Mouse (Mus musculus): ENCODE results near the gene Agpat4.

Agpat4 gene

GRCm38 (mm10) chr17:12195604-12196003 lies 77.1 kb downstream of the Agpat4 start:
- POLR2A ChIA-PET, result interaction anchor here in 3 of 4 experiments (0.6 to 8.2 kb wide), 43 partner anchors 8 to 151 kb away, joined by 3 to 59 read pairs (median 6); partner anchors contain the start of genes Agpat4 (in 2 of the 3) and Map3k4 (in 1 of the 3)
- CTCF ChIA-PET, result interaction anchor here in 2 of 4 experiments (0.7 to 1.3 kb wide), 2 partner anchors 10 to 15 kb away, joined by 3 read pairs; no protein-coding TSS in a partner anchor

GRCm38 (mm10) chr17:12199933-12200332 lies 81.4 kb downstream of the Agpat4 start:
- CTCF ChIA-PET, result no interaction called here
- POLR2A ChIA-PET, result interaction anchor here in 2 of 4 experiments (1.0 to 8.2 kb wide), 8 partner anchors 9 to 155 kb away, joined by 3 to 59 read pairs (median 6); partner anchors contain the start of gene Agpat4 (in 2 of the 2)

GRCm38 (mm10) chr17:12201086-12201485 lies 82.6 kb downstream of the Agpat4 start:
- POLR2A ChIA-PET, result interaction anchor here in 2 of 4 experiments (0.6 to 8.2 kb wide), 11 partner anchors 8 to 156 kb away, joined by 3 to 59 read pairs (median 4); partner anchors contain the start of gene Agpat4 (in 2 of the 2)
- CTCF ChIA-PET, result no interaction called here

DNA sequence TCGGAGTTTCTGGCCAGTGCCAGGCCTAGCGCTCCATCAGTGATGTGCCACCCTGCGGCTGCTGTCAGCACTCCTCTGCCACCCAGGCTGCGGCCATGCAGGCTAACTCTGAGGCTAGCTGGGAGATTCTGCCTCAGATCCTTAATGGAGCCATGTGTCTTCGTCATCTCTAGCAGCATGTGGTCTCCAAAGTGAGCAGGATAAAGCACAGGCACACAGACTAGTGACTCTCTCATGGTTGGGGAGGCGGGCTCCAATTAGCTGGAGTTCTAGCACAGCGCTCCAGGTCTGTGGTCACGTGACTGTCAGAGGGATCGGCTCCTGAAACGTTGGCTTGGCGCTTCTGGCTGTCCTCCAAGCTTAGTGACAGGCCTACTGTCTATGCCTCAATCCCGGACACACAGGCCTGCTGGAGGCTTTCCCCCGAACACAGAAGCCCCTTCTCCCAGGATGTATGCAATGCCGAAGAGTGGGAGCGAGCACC lies 85.0 kb downstream of the Agpat4 start:
- ChIA-PET CTCF (interaction anchor here in 2 of 4 experiments (0.6 to 1.1 kb wide), 3 partner anchors 9 to 164 kb away, joined by 3 to 4 read pairs (median 3); no protein-coding TSS in a partner anchor), POLR2A (interaction anchor here in 3 of 4 experiments (1.0 to 4.8 kb wide), 12 partner anchors 8 to 132 kb away, joined by 3 to 40 read pairs (median 5); partner anchors contain the start of gene Agpat4 (in 1 of the 3))

- CTCF ChIA-PET, result interaction anchor here in 1 of 4 experiments (0.6 to 1.1 kb wide), 3 partner anchors 10 to 163 kb away, joined by 3 to 6 read pairs (median 4); no protein-coding TSS in a partner anchor
- POLR2A ChIA-PET, result interaction anchor here in 3 of 4 experiments (0.5 to 4.8 kb wide), 20 partner anchors 8 to 131 kb away, joined by 3 to 40 read pairs (median 4); partner anchors contain the start of gene Agpat4 (in 2 of the 3)
Observed at GRCm38 (mm10) chr17:12204246-12204645, 85.7 kb downstream of the Agpat4 start.

DNA sequence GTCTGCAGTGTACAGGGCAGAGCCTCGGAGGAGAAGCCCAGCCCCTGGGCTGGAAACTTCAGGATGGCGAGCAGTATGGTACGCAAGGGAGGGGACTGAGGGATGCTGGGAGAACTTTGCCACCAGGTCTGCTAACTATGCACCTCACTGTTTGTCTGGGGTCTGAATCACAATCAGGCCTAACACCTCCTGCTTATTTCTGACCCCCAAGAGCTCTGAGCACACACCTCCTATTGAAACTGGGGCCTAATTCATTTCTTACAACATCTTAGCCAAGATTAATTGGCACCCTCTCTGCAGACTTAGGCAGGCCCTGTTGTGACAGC lies 86.1 kb downstream of the Agpat4 start:
- POLR2A ChIA-PET, result interaction anchor here in 3 of 4 experiments (0.5 to 4.8 kb wide), 20 partner anchors 8 to 131 kb away, joined by 3 to 40 read pairs (median 4); partner anchors contain the start of gene Agpat4 (in 1 of the 3)
- CTCF ChIA-PET, result interaction anchor here in 1 of 4 experiments (0.6 to 1.1 kb wide), 3 partner anchors 9 to 163 kb away, joined by 3 to 6 read pairs (median 4); no protein-coding TSS in a partner anchor

DNA sequence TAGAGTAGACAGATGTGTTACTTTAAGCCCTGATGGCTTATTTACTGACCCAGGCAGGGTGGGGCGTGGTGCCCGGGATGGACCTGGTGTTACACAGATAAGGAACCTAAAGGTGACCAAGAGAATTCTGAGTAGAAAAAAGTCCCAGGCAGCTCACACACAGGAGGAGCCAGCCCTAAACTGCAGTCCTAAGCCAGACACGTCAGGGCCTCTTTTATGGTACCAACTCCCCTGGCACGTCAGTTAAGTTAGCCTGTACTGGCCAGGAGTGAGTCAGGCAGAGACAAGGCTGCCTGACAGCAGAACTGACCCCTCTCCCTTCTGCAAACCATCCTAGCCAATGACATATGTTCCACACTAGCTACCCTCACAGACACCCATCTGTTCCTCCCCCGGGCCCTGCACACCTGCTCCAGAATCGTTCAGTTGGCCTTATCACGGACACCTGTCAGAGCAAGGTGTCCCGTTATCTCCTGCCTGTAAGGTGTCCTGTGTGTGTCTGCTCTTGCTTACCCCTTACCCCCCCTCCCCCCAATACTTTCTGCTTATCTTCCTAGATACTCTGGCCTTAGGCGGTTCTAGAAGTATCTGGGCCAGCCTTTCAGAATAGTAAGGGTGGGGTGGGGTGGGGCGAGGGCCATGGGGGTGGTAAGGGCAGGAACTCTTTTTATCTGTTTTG lies 86.7 kb downstream of the Agpat4 start:
- POLR2A ChIA-PET, result interaction anchor here in 3 of 4 experiments (1.0 to 4.8 kb wide), 14 partner anchors 10 to 103 kb away, joined by 3 to 40 read pairs (median 4); partner anchors contain the start of gene Agpat4 (in 1 of the 3)
- CTCF ChIA-PET, result no interaction called here

DNA sequence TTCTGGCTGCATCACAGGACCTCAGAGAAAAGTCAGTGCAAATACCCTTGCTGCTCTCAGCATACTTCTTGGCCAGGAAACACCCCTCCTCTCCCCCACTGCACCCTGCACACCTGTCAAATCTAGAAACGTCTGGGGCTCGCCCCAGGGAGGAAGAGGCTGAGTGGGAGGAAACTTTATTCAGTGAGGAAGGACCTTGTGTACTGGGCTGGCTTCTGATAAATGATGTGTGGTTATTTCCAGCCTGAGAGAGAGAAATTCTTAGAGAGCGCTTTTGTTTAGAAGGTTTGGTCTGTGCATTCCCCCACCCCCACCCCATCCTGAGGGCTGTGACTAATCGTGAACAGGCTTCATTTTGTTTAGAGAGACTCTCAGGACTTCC lies 87.2 kb downstream of the Agpat4 start:
- POLR2A ChIA-PET, result interaction anchor here in 2 of 4 experiments (1.0 to 4.8 kb wide), 10 partner anchors 11 to 100 kb away, joined by 3 to 40 read pairs (median 4); partner anchors contain the start of gene Agpat4 (in 1 of the 2)
- CTCF ChIA-PET, result interaction anchor here in 2 of 4 experiments (0.6 to 0.9 kb wide), 4 partner anchors 10 to 176 kb away, joined by 3 to 7 read pairs (median 4); no protein-coding TSS in a partner anchor

DNA sequence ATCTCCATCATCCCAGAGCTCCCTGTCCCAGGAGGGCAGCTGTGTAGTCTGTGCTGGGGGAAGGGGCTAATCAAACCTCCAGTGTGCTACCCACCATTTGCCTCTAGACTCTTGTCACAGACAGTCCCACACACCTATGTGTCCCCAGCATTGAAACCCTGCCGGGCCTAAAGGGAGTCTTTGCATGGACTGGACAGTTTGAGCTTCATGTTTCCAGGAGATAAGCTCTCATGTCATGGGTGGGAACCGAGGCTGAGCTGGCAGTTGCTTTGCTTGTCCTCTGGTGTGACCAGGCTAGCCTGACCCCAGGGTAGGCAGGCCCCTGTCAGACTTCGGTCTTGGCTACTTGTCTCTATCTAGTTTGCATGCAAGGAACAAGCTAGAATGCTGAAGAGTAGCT lies 87.7 kb downstream of the Agpat4 start:
- POLR2A ChIA-PET, result interaction anchor here in 3 of 4 experiments (0.6 to 4.8 kb wide), 14 partner anchors 10 to 438 kb away, joined by 3 to 40 read pairs (median 4); no protein-coding TSS in a partner anchor
- CTCF ChIA-PET, result interaction anchor here in 2 of 4 experiments (0.6 to 0.9 kb wide), 7 partner anchors 11 to 177 kb away, joined by 3 to 11 read pairs (median 3); no protein-coding TSS in a partner anchor

DNA sequence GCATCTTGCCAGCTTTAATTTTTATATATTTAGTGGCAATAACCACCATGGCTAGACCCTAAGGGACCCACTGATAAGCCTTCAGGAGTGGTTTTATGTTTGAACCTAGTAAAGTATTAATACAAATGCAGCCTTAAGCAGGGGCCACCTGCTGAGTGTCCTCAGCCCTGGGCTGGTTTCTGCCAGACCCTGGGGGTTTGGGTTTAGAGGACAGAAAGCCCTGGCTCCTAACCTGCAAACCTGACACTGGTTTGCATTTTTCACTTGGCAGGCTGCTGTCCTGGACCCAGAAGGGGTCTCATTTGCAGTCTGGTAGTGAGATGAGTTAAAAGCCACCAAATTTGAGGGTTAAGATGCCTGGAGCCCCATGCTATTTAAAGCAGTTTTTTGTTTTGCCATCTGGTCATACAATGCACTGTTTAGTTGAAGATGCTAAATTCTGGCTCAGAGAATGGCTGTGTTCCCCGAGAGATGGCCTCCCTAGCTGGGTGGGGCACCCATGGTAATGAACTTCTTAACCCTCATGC lies 88.6 kb downstream of the Agpat4 start:
- ChIA-PET POLR2A (interaction anchor here in 3 of 4 experiments (0.6 to 4.8 kb wide), 12 partner anchors 10 to 160 kb away, joined by 3 to 40 read pairs (median 4); no protein-coding TSS in a partner anchor), CTCF (interaction anchor here in 1 of 4 experiments (0.9 to 1.9 kb wide), 3 partner anchors 94 to 170 kb away, joined by 3 to 10 read pairs (median 4); no protein-coding TSS in a partner anchor)

DNA sequence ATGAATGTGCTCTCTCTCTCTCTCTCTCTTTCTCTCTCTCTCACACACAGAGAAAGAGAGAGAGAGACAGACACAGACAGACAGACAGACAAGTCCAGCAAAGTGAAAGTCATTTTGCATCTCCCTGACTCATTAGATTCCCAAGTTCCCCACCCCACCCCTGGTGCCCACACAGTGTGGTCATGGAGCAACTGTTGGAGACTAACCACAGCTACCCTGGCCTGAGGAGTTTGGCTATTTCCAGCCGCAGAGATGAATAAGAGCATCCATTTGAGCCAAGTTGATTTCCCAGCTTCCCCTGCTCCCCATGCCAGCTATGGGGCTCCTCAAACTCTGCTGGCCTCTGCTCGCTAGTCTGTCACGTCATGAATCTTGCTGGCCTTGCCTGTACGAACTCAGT lies 91.0 kb downstream of the Agpat4 start:
- POLR2A ChIA-PET, result interaction anchor here in 3 of 4 experiments (0.6 to 2.0 kb wide), 12 partner anchors 8 to 181 kb away, joined by 3 to 16 read pairs (median 4); partner anchors contain the start of gene Agpat4 (in 1 of the 3)
- CTCF ChIA-PET, result interaction anchor here in 1 of 4 experiments (1.8 kb wide), 2 partner anchors 106 to 170 kb away, joined by 4 to 12 read pairs; no protein-coding TSS in a partner anchor

DNA sequence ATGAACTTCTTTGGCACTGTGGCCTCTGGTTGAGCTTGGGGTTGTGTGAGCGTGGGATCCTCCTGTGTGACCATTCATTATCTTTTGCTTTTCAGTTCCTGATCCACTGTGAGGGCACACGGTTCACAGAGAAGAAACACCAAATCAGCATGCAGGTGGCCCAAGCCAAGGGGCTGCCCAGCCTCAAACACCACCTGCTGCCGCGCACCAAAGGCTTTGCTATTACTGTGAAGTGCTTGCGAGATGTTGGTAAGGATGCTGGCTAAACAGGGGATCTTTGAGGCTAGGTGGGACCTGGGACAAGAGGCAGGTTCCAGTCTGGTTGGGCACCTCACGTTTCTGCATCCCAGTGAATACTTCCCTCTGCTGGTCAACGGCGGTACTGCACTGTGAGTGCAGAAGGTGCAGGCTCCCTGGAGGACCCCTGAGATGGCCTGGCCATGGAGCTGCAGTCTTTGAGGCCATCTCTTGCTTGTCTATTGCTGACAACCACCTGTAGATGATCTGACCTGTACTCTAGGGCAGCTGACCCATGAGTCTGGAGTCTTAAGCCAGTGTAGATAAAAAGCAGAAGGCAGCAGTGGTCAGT lies 92.1 kb downstream of the Agpat4 start:
- ChIA-PET CTCF (interaction anchor here in 3 of 4 experiments (0.5 to 2.0 kb wide), 7 partner anchors 10 to 232 kb away, joined by 3 to 12 read pairs (median 3); partner anchors contain the start of gene Agpat4 (in 1 of the 3)), POLR2A (interaction anchor here in 2 of 4 experiments (0.6 to 2.7 kb wide), 15 partner anchors 10 to 180 kb away, joined by 3 to 8 read pairs (median 4); partner anchors contain the start of gene Agpat4 (in 2 of the 2))

- POLR2A ChIA-PET, result interaction anchor here (0.5 to 2.7 kb wide), 31 partner anchors 8 to 1711 kb away, joined by 3 to 10 read pairs (median 4); partner anchors contain the start of genes Agpat4 (in 1 of the 4) and Mrpl18 (in 1 of the 4)
- CTCF ChIA-PET, result interaction anchor here in 2 of 4 experiments (0.7 to 2.0 kb wide), 7 partner anchors 155 to 181 kb away, joined by 3 to 5 read pairs (median 3); no protein-coding TSS in a partner anchor
Observed at GRCm38 (mm10) chr17:12211890-12212289, 93.4 kb downstream of the Agpat4 start.

GRCm38 (mm10) chr17:12212341-12212740 lies 93.8 kb downstream of the Agpat4 start:
- CTCF ChIA-PET, result interaction anchor here in 2 of 4 experiments (0.7 to 2.0 kb wide), 7 partner anchors 155 to 181 kb away, joined by 3 to 5 read pairs (median 3); no protein-coding TSS in a partner anchor

GRCm38 (mm10) chr17:12213430-12213829 lies 94.9 kb downstream of the Agpat4 start:
- CTCF ChIA-PET, result interaction anchor here in 1 of 4 experiments (0.6 kb wide), 1 partner anchor 181 kb away, joined by 3 read pairs; no protein-coding TSS in a partner anchor
- POLR2A ChIA-PET, result interaction anchor here in 1 of 4 experiments (0.6 to 2.2 kb wide), 2 partner anchors 10 to 249 kb away, joined by 3 to 5 read pairs; no protein-coding TSS in a partner anchor

More at GRCm38 (mm10) chr17:12212341-12212740, 93.8 kb downstream of the Agpat4 start:
- POLR2A ChIA-PET, result interaction anchor here (0.5 to 2.7 kb wide), 31 partner anchors 8 to 1711 kb away, joined by 3 to 10 read pairs (median 4); partner anchors contain the start of genes Agpat4 (in 1 of the 4) and Mrpl18 (in 1 of the 4)

DNA sequence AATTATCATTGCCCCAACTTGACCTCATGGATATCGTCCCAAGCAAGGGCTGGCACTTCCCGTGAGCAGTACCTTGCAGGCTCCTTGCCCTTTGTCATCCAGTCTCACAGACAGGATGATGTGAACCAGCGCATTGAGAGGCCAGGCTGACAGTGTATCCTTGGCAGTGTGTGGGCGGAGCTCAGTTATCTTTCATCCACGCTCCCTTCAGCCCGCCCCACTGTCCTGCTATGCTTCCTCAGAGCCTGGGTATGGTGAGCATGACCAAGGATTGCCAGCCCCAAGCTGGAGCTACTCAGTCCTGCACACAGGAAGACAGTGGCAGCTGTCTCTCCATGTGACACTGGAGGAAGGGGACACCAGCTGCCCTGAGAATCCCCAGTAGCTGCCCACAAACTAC lies 97.7 kb downstream of the Agpat4 start:
- POLR2A ChIA-PET, result interaction anchor here in 2 of 4 experiments (1.2 to 1.5 kb wide), 5 partner anchors 12 to 179 kb away, joined by 3 to 6 read pairs (median 3); partner anchors contain the start of gene Agpat4 (in 1 of the 2)
- CTCF ChIA-PET, result no interaction called here

GRCm38 (mm10) chr17:12221926-12222325 lies 103.4 kb downstream of the Agpat4 start:
- POLR2A ChIA-PET, result interaction anchor here in 1 of 4 experiments (1.6 to 3.1 kb wide), 2 partner anchors 11 to 18 kb away, joined by 6 to 15 read pairs; no protein-coding TSS in a partner anchor
- CTCF ChIA-PET, result no interaction called here
